9 mouse cellular contexts compared by ENCODE assay signal in the genomic region with DNA sequence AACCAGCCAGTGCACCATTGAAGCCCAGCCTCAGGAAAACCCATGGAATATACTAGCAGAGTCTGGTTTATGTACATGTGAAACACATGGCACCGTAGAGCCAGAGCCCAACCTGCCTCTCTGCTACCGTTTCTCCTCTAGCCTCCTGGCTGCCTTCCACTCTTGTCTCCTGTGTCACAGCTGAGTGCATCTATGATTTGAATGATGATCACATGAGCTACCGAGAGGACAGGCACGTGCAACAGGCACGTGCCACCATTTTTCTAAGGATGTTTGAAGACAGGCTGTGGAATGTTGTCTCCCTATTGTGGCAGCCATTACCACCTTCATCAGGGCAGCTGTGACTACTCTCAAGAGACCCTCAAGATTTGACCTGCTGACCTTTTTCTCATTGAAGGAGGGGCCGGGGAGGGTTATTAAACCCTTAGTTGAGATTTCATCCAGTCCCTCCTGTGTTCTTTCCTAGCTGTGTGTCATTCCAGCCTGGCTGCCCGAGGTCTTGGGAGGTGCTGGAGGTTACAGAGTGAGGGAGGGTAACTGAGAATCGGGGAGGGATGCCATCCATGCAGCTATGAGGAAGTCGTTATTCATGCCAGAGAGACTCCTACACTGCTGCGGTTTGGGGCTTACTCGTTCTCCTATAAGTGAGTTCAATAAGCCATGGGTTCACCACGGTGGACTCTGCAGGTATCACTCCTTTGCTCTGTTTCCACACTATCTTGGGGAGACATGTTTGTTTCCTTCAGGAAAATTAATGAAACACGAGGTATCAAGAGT.
DNase-seq lines count a peak whose midpoint lies in the region; ATAC-seq and TF ChIP-seq lines count a peak whose summit lies in the region.
"Had no signal": no experiment of that assay in that cellular context is flagged by ENCODE, and none has a peak within 500 bp of the region (broad histone marks: within the 10 kb centered on the region; RNA-seq: fewer than 3 reads in every experiment).

No protein-coding gene starts in this region.

- no peak for TF ChIP-seq CTCF in brain, embryonic 14.5 days (IDR thresholded peaks at IDR 0.05; ENCODE audit: borderline replicate concordance, extremely low read depth, insufficient read depth, insufficient read length)

- no peak overlapping the region for H3K4me2 ChIP-seq in hindbrain, embryonic 15.5 days
- H3K4me2 ChIP-seq in hindbrain, embryonic 12.5 days (replicated peaks): no peak overlapping the region
- no peak overlapping the region for H3K4me2 ChIP-seq in heart, embryonic 15.5 days
- no peak overlapping the region for H3K4me2 ChIP-seq in midbrain, embryonic 13.5 days (replicated peaks)

- no peaks in the 10 kb centered on the region for H3K9me3 ChIP-seq in hindbrain, embryonic 15.5 days
- H3K9me3 ChIP-seq in hindbrain, embryonic 12.5 days (replicated peaks): no peaks in the 10 kb centered on the region
- no peaks in the 10 kb centered on the region for H3K9me3 ChIP-seq in heart, embryonic 15.5 days (replicated peaks)
- no peaks in the 10 kb centered on the region for H3K9me3 ChIP-seq in midbrain, embryonic 13.5 days
- H3K9me3 ChIP-seq: embryonic facial prominence, embryonic 10.5 days had no signal

- DNase-seq in brain, embryonic 14.5 days (ENCODE audit: low read depth): peak; percentile 33

- 53% methylated on average over 13 of the region's 13 CpGs for WGBS in hindbrain, embryonic 15.5 days
- WGBS in hindbrain, embryonic 12.5 days: 70% methylated on average over 13 of the region's 13 CpGs
- 46% methylated on average over 13 of the region's 13 CpGs for WGBS in heart, embryonic 15.5 days
- WGBS in midbrain, embryonic 13.5 days: 72% methylated on average over 13 of the region's 13 CpGs

- no peaks in the 10 kb centered on the region for H3K36me3 ChIP-seq in hindbrain, embryonic 15.5 days
- H3K36me3 ChIP-seq in hindbrain, embryonic 12.5 days: no peaks in the 10 kb centered on the region
- no peaks in the 10 kb centered on the region for H3K36me3 ChIP-seq in heart, embryonic 15.5 days
- no peaks in the 10 kb centered on the region for H3K36me3 ChIP-seq in midbrain, embryonic 13.5 days
- H3K36me3 ChIP-seq: embryonic facial prominence, embryonic 10.5 days had no signal

- no peaks in the 10 kb centered on the region for H3K27me3 ChIP-seq in hindbrain, embryonic 15.5 days
- H3K27me3 ChIP-seq in hindbrain, embryonic 12.5 days: no peaks in the 10 kb centered on the region
- H3K27me3 ChIP-seq in heart, embryonic 15.5 days: no peaks in the 10 kb centered on the region
- H3K27me3 ChIP-seq in midbrain, embryonic 13.5 days: peaks cover 4% of the 10 kb centered on the region; the same call in 1 of the 2 replicates

- no peak for TF ChIP-seq POLR2A in brain, embryonic 14.5 days (IDR thresholded peaks at IDR 0.05; ENCODE audit: borderline replicate concordance, extremely low read depth, insufficient read depth, insufficient read length, poor library complexity, severe bottlenecking)

- peak overlapping the region; percentile 80; the same call in 1 of the 2 replicates for H3K27ac ChIP-seq in hindbrain, embryonic 15.5 days (replicated peaks)
- no peak overlapping the region for H3K27ac ChIP-seq in hindbrain, embryonic 12.5 days
- H3K27ac ChIP-seq in heart, embryonic 15.5 days: peak overlapping the region; percentile 95
- no peak overlapping the region for H3K27ac ChIP-seq in midbrain, embryonic 13.5 days
- H3K27ac ChIP-seq: embryonic facial prominence, embryonic 10.5 days; macrophage had no signal

- no peak overlapping the region for H3K9ac ChIP-seq in hindbrain, embryonic 15.5 days
- H3K9ac ChIP-seq in hindbrain, embryonic 12.5 days: no peak overlapping the region
- no peak overlapping the region for H3K9ac ChIP-seq in heart, embryonic 15.5 days
- H3K9ac ChIP-seq in midbrain, embryonic 13.5 days (replicated peaks): no peak overlapping the region

- H3K4me1 ChIP-seq in hindbrain, embryonic 15.5 days (replicated peaks): peaks cover 50% of the 10 kb centered on the region
- peaks cover 50% of the 10 kb centered on the region for H3K4me1 ChIP-seq in hindbrain, embryonic 12.5 days
- H3K4me1 ChIP-seq in heart, embryonic 15.5 days (replicated peaks): peaks cover 76% of the 10 kb centered on the region
- H3K4me1 ChIP-seq in midbrain, embryonic 13.5 days (replicated peaks): peaks cover 55% of the 10 kb centered on the region

- no peak overlapping the region for H3K4me3 ChIP-seq in hindbrain, embryonic 15.5 days
- H3K4me3 ChIP-seq in hindbrain, embryonic 12.5 days: no peak overlapping the region
- H3K4me3 ChIP-seq in heart, embryonic 15.5 days: no peak overlapping the region
- H3K4me3 ChIP-seq in midbrain, embryonic 13.5 days (replicated peaks): no peak overlapping the region
- H3K4me3 ChIP-seq: embryonic facial prominence, embryonic 10.5 days had no signal

- ATAC-seq in hindbrain, embryonic 15.5 days (ENCODE audit: low FRiP score, low read depth): no peak
- ATAC-seq in hindbrain, embryonic 12.5 days (ENCODE audit: low FRiP score): no peak
- ATAC-seq in heart, embryonic 15.5 days (replicated peaks; ENCODE audit: insufficient number of reproducible peaks, insufficient read depth, low FRiP score, low read depth): no peak
- ATAC-seq in megakaryocyte progenitor cell, adult 5-6 weeks (replicated peaks; ENCODE audit: poor library complexity): 0 out of 2 replicates have a peak, but pooled peaks have one; percentile 23
- ATAC-seq in activated CD4-positive, CD25-positive, alpha-beta regulatory T cell, adult 4 months: no peak
- ATAC-seq in midbrain, embryonic 13.5 days: no peak

Comparison
In these comparisons a context has a peak if more than half of its experiments do, and no peak if none do; other contexts are left out.
1. H3K27ac ChIP-seq: peak in hindbrain, embryonic 15.5 days (single experiment) and heart, embryonic 15.5 days (single experiment); none in hindbrain, embryonic 12.5 days (single experiment) and midbrain, embryonic 13.5 days (single experiment).